Mouse (Mus musculus): Measurements from ENCODE around the gene Fam234b. TPM values are rescaled to one million over a fixed set of nuclear protein-coding genes. Genes with fewer than 3 reads are reported as not detected.

Gene Fam234b
- total RNA-seq, 1 experiment from 2014 or later: 4.1 TPM

- no peak for ATAC-seq (ENCODE audit: extremely low read depth, insufficient number of reproducible peaks, low FRiP score, poor library complexity, severe bottlenecking)
Measured at GRCm38 (mm10) chr6:135206909-135207308, 9.1 kb downstream of the Fam234b start.

- ATAC-seq (ENCODE audit: extremely low read depth, insufficient number of reproducible peaks, low FRiP score, poor library complexity, severe bottlenecking): no peak
Measured at GRCm38 (mm10) chr6:135211169-135211568, 13.4 kb downstream of the Fam234b start.

GRCm38 (mm10) chr6:135212666-135213065, 14.9 kb downstream of the Fam234b start:
- ATAC-seq (ENCODE audit: extremely low read depth, insufficient number of reproducible peaks, low FRiP score, poor library complexity, severe bottlenecking): no peak

GRCm38 (mm10) chr6:135218330-135218729, 20.6 kb downstream of the Fam234b start:
- ATAC-seq (ENCODE audit: extremely low read depth, insufficient number of reproducible peaks, low FRiP score, poor library complexity, severe bottlenecking): no peak

- no peak for ATAC-seq (ENCODE audit: extremely low read depth, insufficient number of reproducible peaks, low FRiP score, poor library complexity, severe bottlenecking)
Measured at GRCm38 (mm10) chr6:135219916-135220315, 22.1 kb downstream of the Fam234b start.

- no peak for ATAC-seq (ENCODE audit: extremely low read depth, insufficient number of reproducible peaks, low FRiP score, poor library complexity, severe bottlenecking)
Measured at GRCm38 (mm10) chr6:135223786-135224416, 26.1 kb downstream of the Fam234b start.

- peak; percentile 39; the same call in 1 of the 2 replicates for ATAC-seq (ENCODE audit: extremely low read depth, insufficient number of reproducible peaks, low FRiP score, poor library complexity, severe bottlenecking)
Measured at GRCm38 (mm10) chr6:135228465-135228941, 30.7 kb downstream of the Fam234b start.

GRCm38 (mm10) chr6:135230586-135230985, 32.8 kb downstream of the Fam234b start:
- no peak for ATAC-seq (ENCODE audit: extremely low read depth, insufficient number of reproducible peaks, low FRiP score, poor library complexity, severe bottlenecking)

- no peak for ATAC-seq (ENCODE audit: extremely low read depth, insufficient number of reproducible peaks, low FRiP score, poor library complexity, severe bottlenecking)
Measured at GRCm38 (mm10) chr6:135232443-135233182, 34.8 kb downstream of the Fam234b start.

- ATAC-seq (ENCODE audit: extremely low read depth, insufficient number of reproducible peaks, low FRiP score, poor library complexity, severe bottlenecking): no peak
Measured at GRCm38 (mm10) chr6:135235742-135236141, 38.0 kb downstream of the Fam234b start.

- ATAC-seq (ENCODE audit: extremely low read depth, insufficient number of reproducible peaks, low FRiP score, poor library complexity, severe bottlenecking): no peak
Measured at GRCm38 (mm10) chr6:135236576-135236975, 38.8 kb downstream of the Fam234b start.

- no peak for ATAC-seq (ENCODE audit: extremely low read depth, insufficient number of reproducible peaks, low FRiP score, poor library complexity, severe bottlenecking)
Measured at GRCm38 (mm10) chr6:135237326-135237725, 39.5 kb downstream of the Fam234b start.

GRCm38 (mm10) chr6:135238211-135238610, 40.4 kb downstream of the Fam234b start:
- no peak for ATAC-seq (ENCODE audit: extremely low read depth, insufficient number of reproducible peaks, low FRiP score, poor library complexity, severe bottlenecking)

- ATAC-seq (ENCODE audit: extremely low read depth, insufficient number of reproducible peaks, low FRiP score, poor library complexity, severe bottlenecking): no peak
Measured at GRCm38 (mm10) chr6:135240361-135240760, 42.6 kb downstream of the Fam234b start.

- ATAC-seq (ENCODE audit: extremely low read depth, insufficient number of reproducible peaks, low FRiP score, poor library complexity, severe bottlenecking): no peak
Measured at GRCm38 (mm10) chr6:135245586-135245985, 47.8 kb downstream of the Fam234b start.

- ATAC-seq (ENCODE audit: extremely low read depth, insufficient number of reproducible peaks, low FRiP score, poor library complexity, severe bottlenecking): no peak
Measured at GRCm38 (mm10) chr6:135247861-135248260, 50.1 kb downstream of the Fam234b start.

- no peak for ATAC-seq (ENCODE audit: extremely low read depth, insufficient number of reproducible peaks, low FRiP score, poor library complexity, severe bottlenecking)
Measured at GRCm38 (mm10) chr6:135249846-135250531, 52.2 kb downstream of the Fam234b start.

GRCm38 (mm10) chr6:135250926-135251699, 53.3 kb downstream of the Fam234b start:
- ATAC-seq (ENCODE audit: extremely low read depth, insufficient number of reproducible peaks, low FRiP score, poor library complexity, severe bottlenecking): no peak

Measured in neutrophil, adult 5-6 weeks (primary cell).